Mouse (Mus musculus) lung, adult 18-20 months (tissue): ENCODE data around the gene Gbx2.

ENCODE experiments used
- DNase-seq, 2 experiments: peaks; one replicate each; pipeline ENCODE4 v3.0.0; 2022; ENCODE audit warnings: mixed read lengths in 2 of 2

Gbx2 gene

DNA sequence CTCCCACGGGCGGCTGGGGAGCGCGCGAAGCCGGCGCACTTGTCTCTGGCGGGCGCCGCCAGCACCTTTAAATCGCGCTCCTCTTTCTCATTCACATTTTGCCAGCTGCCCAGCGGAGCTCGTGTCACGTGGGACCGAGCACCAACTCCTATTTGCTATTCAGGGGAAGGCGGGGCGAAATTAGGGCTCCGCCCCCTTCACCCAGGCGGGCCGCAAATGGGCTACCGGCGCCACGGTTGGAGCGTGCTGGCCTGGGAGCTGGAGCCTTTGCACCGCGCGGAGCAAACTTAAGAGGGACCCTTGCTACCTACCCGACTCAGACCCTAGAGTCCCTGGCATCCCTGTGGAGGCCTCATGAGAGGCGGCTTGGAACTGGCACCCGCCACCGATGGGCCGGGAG is at the start of gene Gbx2:
Gene Gbx2 (minus strand): TSS at position 60 of the 400 bp plus-strand sequence.
- peak; percentile 24 to 30 for DNase-seq

DNA sequence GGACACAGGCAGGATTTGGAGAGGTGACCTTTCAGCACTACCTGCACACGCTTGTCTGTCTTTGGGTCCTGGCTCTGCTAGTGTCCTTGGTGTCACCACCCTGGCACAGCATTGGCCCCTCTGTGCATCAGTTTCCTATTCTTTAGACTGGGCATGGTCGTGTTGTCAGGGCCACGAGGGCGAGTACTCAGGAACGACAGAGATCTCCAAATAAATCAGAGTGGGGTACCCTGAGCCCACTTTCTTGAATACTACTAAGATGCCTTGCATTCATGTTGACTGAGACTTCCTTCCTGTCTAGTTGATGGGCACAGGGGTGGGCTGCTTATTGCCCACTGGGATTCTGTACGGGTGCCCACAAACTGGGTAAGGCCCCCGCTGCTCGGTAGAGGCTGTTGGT is 46.3 kb upstream of the Gbx2 start:
- DNase-seq, result no peak

DNA sequence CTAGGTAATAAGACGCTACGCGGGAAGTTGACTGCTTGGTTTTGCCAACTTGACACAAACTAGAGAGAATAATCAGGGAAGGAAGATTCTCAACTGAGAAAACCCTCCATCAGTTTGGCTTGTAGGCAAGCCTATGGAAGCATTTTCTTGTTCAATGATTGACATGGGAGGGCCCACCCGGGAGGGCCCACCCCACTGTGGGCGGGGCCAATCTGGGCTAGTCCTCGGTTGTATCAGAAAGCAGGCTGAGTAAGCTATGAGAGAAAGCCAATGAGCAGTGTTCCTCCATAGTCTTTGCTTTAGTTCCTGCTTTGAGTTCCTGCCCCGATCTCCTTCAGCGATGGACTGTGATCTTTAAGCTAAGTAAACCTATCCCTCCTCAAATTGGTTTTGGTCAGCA is 45.4 kb upstream of the Gbx2 start:
- DNase-seq, result no peak

DNA sequence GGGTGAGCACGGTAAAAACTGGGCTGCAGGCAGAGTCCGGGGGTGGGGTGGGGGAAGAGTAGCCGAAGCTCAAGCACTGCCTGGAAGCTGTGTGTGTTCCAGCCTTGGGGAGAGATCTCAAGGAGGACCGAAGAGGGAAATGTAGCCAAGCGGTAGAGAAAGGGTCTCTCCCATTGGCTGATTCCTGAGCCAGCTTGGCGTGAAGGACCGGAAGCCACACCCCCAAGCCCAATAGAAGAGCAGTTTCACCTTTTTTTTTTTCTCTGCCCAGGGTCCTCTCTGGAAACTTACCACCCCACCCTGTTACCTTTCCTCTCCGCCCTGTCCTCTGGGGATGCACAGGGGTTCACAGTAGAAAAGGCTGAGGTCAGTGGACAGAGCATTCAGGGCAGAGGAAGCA is 43.6 kb upstream of the Gbx2 start:
- DNase-seq, result no peak

DNA sequence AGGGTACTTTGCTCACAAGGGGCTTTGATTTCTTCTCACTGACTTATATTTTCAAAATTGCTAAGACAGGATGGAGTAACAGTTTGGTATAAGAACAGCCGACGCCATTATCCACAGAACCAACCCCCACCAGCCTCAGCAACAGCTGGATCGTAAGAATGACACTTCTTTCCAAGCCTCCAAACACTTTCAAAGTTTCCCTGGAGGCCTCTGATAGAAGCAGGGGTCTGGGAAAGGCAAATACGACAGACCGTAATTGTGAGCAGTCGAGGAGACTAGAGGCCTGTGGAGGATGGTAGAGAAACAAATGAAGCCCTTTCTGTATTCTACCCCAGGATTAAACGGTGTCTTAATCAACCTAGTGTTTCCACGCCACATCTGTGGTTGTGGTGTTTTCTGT is 40.9 kb upstream of the Gbx2 start:
- no peak for DNase-seq

DNA sequence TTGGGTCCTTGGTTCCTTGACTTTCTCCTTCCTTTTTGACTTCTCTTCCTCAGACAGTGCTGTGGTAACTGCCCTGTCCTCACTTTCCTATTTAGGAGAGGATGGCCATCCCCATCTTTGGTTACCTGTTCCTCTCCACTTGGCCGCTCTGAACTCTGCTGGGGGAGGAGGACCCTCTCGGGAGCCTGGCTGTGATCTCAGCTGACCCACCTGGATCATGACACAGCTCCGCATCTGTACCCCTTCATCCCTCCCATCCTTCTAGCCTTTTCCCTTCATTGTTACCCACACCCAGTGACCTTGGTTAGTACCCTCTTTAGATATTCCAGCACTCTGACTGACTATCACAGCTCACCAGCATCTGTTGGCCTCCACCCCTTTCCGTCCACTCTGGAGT is 38.7 kb upstream of the Gbx2 start:
- DNase-seq, result no peak

DNA sequence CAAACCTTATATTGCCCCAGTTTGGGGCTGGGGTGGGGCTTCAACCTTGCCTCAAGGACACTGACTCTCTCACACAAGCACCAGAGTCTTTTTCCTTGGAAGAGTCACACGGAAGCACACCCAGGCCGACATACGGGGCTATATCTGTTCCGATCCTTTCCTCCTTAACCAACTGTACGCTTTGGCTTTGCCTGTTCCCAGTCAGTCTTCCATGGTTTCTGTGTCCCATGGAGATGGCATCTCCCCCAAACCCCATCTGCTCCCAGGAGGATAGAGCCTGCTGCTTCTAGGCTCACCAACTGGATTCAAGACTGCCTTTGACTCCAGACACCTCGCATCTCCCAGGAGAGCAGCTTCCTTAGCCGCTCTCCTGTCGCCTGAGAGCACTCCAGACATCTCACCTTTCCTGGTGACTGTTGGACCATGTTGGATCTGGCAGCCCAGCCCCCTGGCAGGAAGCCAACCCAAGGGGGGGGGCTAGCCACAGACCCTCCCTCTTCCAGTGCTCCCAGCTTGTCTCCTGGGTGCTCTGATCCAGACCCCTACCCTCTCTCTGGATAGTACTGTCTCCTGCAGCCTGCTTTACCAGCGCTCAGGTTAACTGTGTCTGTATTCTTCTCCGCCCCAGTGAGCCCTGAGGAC is 38.2 kb upstream of the Gbx2 start:
- no peak for DNase-seq

DNA sequence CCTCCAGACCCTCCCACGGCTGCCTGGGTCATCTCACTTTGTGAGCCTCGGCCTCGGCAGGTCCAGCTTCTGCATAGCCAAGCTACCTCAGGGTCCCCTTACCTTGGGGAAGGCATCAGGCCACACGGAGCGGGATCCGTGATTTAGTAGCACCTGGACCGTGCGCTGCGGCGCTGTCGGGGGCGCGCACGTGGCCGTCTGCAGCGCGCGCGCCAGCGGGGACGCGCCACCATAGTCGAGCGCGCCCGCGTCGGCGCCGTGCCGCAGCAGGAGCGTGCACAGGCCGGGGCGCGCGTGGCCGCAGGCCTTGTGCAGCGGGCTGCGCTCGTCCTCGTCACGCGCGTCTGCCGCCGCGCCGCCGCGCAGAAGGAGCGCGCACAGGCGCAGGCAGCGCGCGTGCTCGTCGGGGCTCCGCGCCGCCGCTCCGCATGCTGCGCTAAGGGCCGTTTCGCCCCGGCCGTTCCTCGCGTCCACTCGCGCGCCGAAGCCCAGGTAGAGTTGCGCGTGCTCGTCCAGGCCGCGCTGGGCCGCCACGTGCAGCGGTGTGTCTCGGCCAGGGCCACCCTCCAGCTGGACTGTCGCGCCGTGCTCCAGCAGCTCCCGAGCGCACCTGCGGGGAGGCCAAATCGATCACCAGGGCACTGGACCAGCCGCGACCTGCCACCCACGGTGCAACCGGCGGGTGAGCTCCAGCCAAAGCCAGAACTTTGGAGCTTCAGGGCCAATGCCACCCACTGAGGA is 37.3 kb upstream of the Gbx2 start:
- no peak for DNase-seq

DNA sequence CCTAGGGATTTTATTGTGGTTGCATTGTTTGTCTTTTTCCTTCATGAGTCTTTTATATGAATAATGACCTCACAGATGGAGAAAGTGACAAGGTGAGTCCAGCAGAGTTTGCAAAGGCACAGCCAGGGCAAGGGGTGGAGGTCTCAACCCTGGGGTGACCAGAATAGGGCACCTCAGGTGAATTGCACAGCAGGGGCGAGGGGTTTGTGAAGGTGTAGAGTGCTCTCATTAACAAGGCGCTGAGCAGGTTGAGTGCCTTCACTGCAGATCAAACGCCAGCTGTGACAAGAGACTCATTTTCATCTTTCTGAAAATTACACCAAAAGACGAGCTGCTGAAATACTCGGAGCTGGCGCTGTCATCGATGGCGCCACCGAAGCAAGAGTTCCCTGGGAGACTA is 36.6 kb upstream of the Gbx2 start:
- DNase-seq, result no peak

DNA sequence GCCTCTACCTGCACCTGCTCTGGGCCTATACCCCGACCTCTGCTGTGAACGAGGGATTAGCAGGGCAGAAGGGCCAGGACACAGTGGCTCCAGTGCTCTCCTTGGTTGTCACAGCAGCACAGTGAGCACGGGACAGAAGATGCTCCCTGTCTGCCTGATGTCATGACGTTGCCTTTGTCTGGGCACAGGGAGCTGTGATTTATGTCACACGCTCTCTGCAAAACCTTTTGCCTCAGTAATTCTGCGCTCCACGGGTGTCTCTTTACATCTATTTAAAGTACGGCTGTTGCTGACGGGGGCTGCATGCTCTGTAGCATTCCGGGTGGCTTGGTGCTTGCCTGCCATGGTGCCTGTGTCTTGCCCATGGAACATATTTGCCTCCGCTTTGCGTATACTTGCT is 33.4 kb upstream of the Gbx2 start:
- DNase-seq, result no peak

DNA sequence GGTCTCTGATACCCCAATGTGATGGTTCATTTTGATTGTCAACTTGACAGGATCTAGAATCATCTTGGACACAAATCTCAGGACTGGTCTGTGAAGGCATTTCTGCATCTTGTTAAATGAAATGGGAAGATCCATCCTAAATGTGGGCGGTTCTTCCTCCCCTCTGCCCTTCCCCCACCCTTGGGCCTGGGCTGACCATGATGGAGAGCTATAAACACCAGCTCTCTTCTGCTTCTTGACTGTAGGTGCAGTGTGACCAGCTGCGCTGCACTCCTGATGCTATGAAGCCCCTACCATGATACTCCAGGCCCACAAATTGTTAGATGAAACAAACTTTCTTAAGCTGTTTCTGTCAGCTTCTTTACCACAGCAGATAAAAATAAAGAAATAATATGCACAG is 32.3 kb upstream of the Gbx2 start:
- no peak for DNase-seq

DNA sequence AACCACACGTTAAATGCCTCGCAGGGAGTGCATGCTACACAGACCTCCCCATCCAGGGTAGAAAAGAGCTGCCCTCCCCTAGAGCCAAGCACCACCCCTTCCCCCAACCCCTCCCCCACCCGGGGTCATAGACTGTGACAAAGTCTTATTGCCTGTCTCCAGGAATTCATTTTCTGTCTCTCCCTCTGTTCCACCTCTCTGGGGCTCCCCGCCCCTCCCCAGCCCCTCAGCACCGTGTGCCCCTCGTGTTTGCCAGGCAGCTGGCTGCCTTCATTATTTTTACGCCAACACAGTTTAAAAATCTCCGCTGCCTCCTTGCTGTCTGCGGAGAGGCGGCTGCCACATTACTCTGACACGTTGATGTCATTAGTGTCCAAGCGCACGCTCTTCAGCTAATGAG is 31.1 kb upstream of the Gbx2 start:
- no peak for DNase-seq

DNA sequence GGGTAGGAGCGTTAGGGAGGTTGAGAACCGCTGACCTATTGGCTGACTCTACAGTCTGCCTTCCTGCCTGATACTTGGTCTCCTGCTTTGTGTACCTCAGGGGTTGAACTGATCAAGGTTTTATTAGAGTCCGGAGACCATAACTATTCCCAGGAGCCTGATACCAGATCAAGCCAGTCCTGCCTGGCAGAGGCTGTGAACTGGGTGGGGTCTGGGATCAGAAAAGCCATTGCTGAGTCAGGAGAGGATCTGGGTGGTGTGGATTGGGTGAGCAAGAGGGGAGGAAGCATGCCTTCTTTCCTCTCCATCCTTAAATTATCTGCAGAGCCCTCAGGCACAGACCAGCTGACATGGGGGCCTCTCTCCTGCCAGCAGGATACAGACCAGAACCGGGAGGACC is 28.4 kb upstream of the Gbx2 start:
- DNase-seq, result no peak

DNA sequence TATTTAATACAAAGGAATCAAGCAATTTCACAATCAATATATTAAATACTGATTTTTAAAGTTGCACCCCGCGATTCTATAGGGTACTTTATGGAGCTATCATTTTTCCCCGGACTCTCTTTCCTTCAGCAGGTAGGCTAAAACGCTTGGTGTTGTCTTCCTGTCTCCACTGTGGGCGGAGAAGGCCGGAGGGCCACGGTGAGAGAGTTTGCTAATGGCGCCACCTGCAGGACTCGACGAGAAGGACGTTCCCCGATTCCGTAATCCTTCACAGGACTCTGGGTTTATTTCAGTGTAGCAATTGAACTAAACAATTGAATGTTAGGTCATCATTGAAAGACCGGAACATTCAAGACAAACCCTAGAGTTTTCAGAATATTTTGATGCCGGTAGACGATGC is 12.2 kb upstream of the Gbx2 start:
- peak; percentile 68 to 77 for DNase-seq

DNA sequence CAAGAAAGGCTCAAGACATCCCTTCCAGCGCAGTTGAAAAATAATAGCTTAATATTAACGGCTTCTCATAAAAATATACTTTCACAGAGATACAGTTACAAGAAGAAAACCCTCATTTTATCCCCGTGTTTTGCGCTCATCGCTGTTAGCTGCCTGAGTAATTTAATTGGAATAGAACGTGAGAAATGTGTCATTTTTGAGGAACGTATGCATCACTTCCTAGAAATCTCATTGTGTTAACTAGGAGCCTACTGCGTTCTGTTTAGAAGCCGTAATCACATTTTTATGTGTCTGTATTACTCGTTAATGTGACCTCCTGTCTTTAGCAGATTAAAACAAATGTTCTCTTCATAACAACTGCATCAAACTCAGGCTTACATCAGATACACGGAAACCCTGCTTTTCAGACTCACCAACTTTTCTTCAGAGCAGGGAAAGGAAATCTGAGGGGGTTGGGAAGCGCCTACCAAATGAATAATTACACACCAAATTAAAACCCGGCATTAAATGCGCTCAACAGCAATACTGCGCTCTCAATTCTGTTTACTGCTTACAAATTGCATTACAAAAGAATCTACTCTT is 11.5 kb upstream of the Gbx2 start:
- no peak for DNase-seq

DNA sequence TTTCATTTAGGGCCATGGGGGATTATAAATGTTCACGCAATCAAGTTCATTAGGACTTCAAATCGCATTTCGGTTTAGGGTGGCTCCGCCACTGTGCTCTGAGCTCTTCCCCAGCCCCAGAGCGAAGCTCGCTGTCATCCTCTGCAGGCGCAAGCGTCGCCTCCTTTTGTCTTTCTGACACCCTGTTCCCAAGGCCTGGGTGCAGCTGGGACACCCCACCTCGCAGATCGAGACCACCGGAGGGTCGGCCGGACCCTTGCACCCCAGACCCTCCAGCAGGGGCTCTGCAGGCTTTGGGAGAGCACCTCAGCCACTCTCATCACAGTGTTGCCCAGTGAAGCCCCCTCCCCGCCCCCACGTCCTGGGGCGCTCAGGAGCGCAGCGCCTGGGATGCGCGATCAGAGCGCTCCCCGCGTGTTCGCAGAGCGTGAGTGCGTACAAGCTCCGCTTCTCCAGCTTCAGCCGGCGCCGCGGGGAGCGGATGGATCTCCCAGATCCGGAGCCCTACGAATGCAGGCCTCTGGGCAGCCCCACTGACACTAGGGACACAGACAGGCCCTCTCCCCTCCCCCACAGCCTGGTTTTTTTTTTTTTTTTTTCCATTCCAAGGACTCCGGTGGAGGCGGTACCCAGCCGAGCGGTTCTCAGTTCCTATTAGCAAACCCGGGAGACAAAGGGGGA is 10.9 kb upstream of the Gbx2 start:
- no peak for DNase-seq

DNA sequence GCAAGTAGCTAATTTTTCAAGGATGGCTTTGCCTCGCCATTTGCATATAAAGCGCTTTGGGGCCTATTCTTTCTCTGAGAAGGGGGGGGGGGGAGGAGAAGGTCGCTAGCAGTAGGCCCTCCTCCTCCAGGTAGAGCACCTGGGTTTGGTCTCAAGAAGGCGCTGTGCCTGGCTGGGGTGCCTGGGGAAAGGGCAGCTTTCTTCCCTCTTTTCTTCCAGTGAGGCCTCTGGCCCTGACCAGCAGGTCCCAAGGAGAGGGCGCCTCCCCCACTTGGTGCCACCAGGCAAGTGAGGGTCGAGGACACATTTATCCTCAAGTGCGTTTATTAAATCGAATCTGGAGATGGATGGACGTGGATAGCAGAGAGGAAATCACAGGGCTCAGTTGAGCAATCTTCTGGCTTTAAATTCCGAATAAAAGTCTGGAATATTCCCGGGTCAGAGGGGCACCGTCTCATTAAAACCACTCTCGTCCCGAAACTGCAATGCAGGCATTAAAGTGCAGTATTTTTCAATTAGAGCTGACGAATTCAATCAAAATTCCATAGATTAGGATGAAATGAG is 10.1 kb upstream of the Gbx2 start:
- no peak for DNase-seq

DNA sequence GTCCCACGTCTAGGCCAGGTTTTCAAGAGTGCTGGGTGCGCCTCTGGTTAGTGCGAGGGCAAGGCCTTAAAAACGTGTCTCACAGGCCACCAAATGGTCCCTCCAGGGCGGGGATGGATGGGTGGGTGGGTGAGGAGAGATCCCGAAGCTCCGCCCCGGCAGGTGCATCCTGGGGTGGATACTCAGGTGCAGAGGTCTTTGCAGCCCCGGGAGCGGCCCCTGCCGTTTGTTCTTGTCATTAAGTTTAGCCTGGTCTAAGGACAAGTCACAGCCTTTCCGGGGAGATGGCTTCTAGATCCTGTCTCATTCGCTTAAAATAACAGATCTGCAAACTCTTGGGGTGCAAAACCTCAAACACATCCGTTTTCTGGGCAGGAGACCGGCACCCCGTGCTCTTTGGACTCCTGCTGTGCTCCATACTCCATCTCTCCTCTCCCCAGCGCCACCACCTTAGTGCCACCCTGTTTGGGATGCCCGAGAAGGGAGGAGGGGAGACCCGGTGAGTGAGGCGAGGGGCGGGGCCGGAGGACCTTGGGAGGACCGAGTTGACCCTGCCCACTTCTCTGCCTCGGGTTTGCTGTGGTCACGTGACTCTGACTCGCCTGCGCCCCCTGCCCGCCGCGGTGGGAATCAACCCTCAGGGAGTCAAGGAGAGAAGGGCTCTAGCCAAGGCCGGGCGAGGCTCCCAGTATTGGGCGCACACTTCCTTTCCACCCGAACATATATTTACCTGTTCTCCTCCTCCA is 9.2 kb upstream of the Gbx2 start:
- DNase-seq, result peak; percentile 74 to 80

DNA sequence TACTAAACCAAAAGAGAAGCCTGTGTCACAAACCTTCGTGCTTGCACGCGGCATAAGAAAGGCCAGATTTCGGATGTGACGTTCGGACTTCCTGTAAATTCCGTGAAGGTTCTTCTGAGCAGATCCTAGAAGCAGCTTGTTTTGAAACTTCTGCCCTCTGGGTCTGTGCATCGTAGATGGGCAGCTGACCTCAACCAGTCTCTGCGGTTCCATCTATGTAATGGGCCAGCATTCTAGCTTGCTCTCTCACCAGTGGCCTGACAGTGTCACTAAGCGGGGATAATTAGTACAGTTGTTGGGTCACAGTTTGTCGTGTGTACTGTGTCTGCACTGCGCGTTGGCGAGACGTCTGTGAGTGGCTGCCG is 8.6 kb upstream of the Gbx2 start:
- no peak for DNase-seq

DNA sequence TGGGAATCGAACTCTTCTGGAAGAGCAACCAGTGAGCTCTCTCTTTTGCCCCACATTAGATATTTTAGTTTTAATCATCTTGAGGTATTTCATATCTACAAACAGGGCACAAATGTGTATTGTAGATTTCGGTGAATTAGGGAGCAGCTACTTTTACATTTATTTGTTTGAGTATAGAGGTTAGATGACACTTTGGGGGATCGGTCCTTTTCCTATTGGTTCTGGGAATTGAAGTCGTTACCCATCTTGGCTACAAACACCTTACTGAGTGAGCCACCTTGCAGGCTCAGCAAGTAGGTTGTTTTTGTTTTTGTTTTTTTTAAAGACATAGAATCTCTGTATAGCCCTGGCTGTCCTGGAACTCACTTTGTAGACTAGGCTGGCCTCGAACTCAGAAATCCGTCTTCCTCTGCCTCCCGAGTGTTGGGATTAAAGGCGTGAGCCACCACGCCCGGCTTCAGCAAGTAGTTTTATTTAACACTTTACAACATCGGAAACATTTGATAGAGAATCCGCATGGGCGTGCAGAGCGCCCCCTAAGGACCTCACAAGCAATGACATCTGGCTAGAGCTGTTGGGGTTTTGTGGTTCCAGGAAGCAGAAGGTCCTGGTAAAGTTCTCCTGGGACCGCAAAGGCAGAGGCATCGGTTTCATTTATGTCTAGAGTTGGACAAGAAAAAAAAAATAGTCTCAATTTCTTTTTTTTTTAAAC is 8.1 kb upstream of the Gbx2 start:
- DNase-seq, result no peak

DNA sequence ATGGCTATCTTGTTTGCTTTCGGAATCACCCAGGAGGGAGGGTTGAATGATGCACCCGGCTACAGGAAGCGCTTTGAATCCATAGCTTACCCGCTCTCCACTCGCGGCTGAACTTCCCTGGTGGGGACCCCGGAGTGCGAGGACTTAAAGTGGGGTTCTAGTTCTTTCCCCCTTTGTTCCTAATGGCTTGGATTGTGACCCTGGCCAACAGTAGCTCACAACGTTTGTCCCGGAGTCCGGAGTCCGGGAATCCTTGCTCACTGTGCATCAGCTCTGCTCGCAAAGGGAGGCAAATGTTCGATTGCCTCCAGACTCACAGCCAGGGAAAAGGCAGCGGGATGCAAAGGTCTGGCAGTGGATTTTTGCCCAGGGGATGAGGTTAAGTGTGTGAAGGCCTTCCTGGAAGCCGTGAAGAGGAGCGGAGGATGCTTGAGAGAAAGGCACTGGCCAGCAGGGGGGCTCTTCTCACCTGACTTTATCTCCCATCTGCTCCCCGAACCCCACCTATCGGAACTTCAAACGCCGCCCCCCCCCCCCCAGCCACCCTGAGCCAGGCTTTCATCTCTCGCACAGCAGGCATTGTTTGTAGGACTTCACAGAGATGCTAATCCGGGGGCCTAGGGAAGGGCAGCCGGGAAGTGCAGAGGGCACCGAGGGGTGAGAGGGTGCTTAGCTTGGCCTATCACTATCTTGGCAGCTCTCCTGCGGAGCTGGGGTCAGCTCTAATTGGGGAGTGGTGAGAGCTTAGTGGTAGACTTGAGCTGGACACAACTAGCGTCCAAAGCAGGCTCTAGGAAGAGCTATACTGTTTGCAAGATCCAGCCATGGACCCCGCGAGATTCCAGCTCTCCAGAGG is 4.7 kb upstream of the Gbx2 start:
- DNase-seq, result no peak
